Mouse (Mus musculus) lung, embryonic 14.5 days (tissue): ENCODE results near the gene Vmn2r38. TPM values are rescaled to one million over a fixed set of nuclear protein-coding genes. Genes with fewer than 3 reads are reported as not detected.
"Not testable (repeated sequence)": the region's sequence is repeated elsewhere in the genome, so short reads cannot be mapped to it uniquely, and the experiment has no call there.

Experiments used
- ATAC-seq: fragments of 200-750 bp; cut with Nextera tagmentation; 2 replicates; pipeline ENCODE4 v1.8.0; 2017; ENCODE audit warnings: mild to moderate bottlenecking, moderate TSS enrichment, moderate library complexity; ENCODE audit not compliant: insufficient read depth
- DNase-seq: peaks from one replicate; pipeline ENCODE4 v3.0.0-alpha.2; 2015
- H3K27ac ChIP-seq: fragments of 300-500 bp; sonication (generic); 2 replicates; pipeline ENCODE4 v1.5.1; 2014; ENCODE audit warnings: low read depth, mild to moderate bottlenecking, moderate library complexity
- H3K27me3 ChIP-seq: fragments of 300-500 bp; sonication (generic); 2 replicates; pipeline ENCODE4 v1.6.1; 2014; ENCODE audit warnings: low read length, control low read depth; ENCODE audit not compliant: insufficient read depth
- H3K36me3 ChIP-seq: fragments of 300-500 bp; sonication (generic); 2 replicates; pipeline ENCODE4 v1.6.1; 2014; ENCODE audit warnings: control low read depth; ENCODE audit not compliant: insufficient read depth
- H3K4me1 ChIP-seq: fragments of 300-500 bp; sonication (generic); 2 replicates; pipeline ENCODE4 v1.6.1; 2014; ENCODE audit warnings: antibody characterized with exemption, control low read depth; ENCODE audit not compliant: insufficient read depth
- H3K4me2 ChIP-seq: fragments of 300-500 bp; sonication (generic); 2 replicates; pipeline ENCODE4 v1.6.1; 2014; ENCODE audit warnings: mild to moderate bottlenecking
- H3K4me3 ChIP-seq: fragments of 300-500 bp; sonication (generic); 2 replicates; pipeline ENCODE4 v1.5.1; 2014; ENCODE audit warnings: low read depth, low read length
- H3K9ac ChIP-seq: fragments of 300-500 bp; sonication (generic); 2 replicates; pipeline ENCODE4 v1.6.1; 2014
- H3K9me3 ChIP-seq: fragments of 300-500 bp; sonication (generic); 2 replicates; pipeline ENCODE4 v1.6.1; 2016; ENCODE audit warnings: low read depth, low read length, control low read depth
- WGBS: fragments of 180-500 bp; shearing (Covaris S2); extraction: QIAGEN DNeasy Blood & Tissue Kit; methylation state at CpG from one replicate; pipeline ENCODE4 v1.1.7; 2014; 5-methylcytosine and 5-hydroxymethylcytosine counted together
- polyA plus RNA-seq: library from polyadenylated mRNA; unstranded; fragments of >200 nt; fragmentation: Nextera tagmentation; extraction: Ambion mirVana; gene quantifications from 2 replicates; pipeline ENCODE4 v1.2.1, GENCODE M21; 2014

Gene Vmn2r38
- polyA plus RNA-seq: not detected in 2 replicates

DNA sequence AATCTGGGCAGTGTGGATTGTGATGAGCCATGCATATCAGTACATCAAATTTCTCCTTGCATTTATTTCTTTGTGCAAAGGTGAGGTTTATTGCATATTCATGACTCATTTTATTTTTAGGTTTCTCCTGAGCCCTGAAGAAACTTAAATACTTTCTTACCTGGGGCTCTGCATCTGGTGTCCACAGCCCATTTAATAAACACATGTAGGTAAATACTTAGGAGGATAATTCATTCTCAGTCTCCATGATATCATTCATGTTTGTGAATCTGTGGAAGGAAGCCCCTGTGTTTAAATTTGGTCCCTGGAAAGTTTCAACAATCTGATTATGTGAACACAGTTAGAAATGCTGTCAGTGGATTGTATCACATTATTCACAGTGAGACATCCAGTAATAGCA is at the start of gene Vmn2r38:
Gene Vmn2r38, minus strand, starts transcription at position 101 of the 400 bp plus-strand sequence.
- not testable (repeated sequence) for ATAC-seq, H3K4me1 ChIP-seq, H3K4me3 ChIP-seq, H3K4me2 ChIP-seq, H3K36me3 ChIP-seq, H3K9ac ChIP-seq, DNase-seq, H3K27ac ChIP-seq, H3K27me3 ChIP-seq, H3K9me3 ChIP-seq

DNA sequence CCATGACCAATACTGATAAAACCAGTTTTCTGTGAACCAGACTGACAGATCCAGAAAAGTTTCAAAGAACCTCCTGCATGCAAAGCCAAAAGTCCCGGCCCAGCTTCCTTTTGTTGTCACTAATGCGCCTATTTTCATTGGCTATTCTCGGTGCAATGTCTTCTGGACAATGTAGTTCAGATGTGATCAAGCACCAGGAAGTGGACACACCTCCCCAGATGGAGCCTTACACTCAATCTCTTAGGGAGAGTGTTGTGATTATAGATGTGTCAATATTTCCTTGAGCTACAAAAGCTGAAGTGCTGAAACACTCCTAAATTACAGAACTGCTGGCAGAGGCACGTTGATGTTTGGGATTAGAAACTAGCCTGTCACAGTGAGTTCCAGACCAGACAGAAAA is 32.3 kb downstream of the Vmn2r38 start:
- not testable (repeated sequence) for DNase-seq, H3K36me3 ChIP-seq, ATAC-seq, H3K4me1 ChIP-seq, H3K27ac ChIP-seq, H3K4me3 ChIP-seq, H3K9ac ChIP-seq, H3K9me3 ChIP-seq, H3K4me2 ChIP-seq, H3K27me3 ChIP-seq
- 78% methylated on average over 4 of the region's 4 CpGs for WGBS

DNA sequence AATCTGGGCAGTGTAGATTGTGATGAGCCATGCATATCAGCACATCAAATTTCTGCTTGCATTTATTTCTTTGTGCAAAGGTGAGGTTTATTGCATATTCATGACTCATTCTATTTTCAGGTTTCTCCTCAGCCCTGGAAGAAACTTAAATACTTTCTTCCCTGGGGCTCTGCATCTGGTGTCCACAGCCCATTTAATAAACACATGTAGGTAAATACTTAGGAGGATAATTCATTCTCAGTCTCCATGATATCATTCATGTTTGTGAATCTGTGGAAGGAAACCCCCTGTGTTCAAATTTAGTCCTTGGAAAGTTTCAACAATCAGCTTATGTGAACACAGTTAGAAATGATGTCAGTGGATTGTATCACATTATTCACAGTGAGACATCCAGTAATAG is 67.0 kb downstream of the Vmn2r38 start, which contains the start of gene Vmn2r39:
Gene Vmn2r39, minus strand, starts transcription at position 101 of the 400 bp plus-strand sequence.
- H3K9ac ChIP-seq, H3K36me3 ChIP-seq: not testable (repeated sequence)

More for the DNA sequence above, 67.0 kb downstream of the Vmn2r38 start, which contains the start of gene Vmn2r39:
- not testable (repeated sequence) for H3K4me1 ChIP-seq, H3K4me2 ChIP-seq, DNase-seq, H3K4me3 ChIP-seq, H3K27me3 ChIP-seq, H3K27ac ChIP-seq, ATAC-seq, H3K9me3 ChIP-seq

Other genes with a start within 250 kb of the Vmn2r38 start
- not detected in 2 replicates for gene Vmn2r40, start 166.4 kb downstream of the Vmn2r38 start, polyA plus RNA-seq
- gene Vmn2r39, start 67.1 kb downstream of the Vmn2r38 start, polyA plus RNA-seq: not detected in 2 replicates
- not detected in 2 replicates for gene Vmn2r37, start 125.8 kb upstream of the Vmn2r38 start, polyA plus RNA-seq